Mouse (Mus musculus) heart, embryonic 12.5 days (tissue): ENCODE results near the gene Gm20390. TPM values are rescaled to one million over a fixed set of nuclear protein-coding genes. Genes with fewer than 3 reads are reported as not detected.
A peak's percentile ranks its signal among the peaks of the same experiment; 100 is the strongest.

ENCODE experiments used
- ATAC-seq: fragments of 200-750 bp; cut with Nextera tagmentation; 2 replicates; pipeline ENCODE4 v1.8.0; 2017; ENCODE audit warnings: moderate TSS enrichment, moderate library complexity; ENCODE audit not compliant: insufficient number of reproducible peaks, low FRiP score
- H3K27ac ChIP-seq: fragments of 300-500 bp; sonication (generic); 2 replicates; pipeline ENCODE4 v1.5.1; 2016; ENCODE audit warnings: mild to moderate bottlenecking, moderate library complexity; ENCODE audit not compliant: poor library complexity, severe bottlenecking
- H3K27me3 ChIP-seq: fragments of 300-500 bp; sonication (generic); replicated peaks from 2 replicates; pipeline ENCODE4 v1.6.1; 2016; ENCODE audit warnings: mild to moderate bottlenecking, moderate library complexity
- H3K36me3 ChIP-seq: fragments of 300-500 bp; sonication (generic); 2 replicates; pipeline ENCODE4 v1.6.1; 2016; ENCODE audit warnings: mild to moderate bottlenecking, moderate library complexity
- H3K4me1 ChIP-seq: fragments of 300-500 bp; sonication (generic); replicated peaks from 2 replicates; pipeline ENCODE4 v1.6.1; 2016; ENCODE audit warnings: mild to moderate bottlenecking
- H3K4me2 ChIP-seq: fragments of 300-500 bp; sonication (generic); 2 replicates; pipeline ENCODE4 v1.6.1; 2016; ENCODE audit warnings: mild to moderate bottlenecking, moderate library complexity
- H3K4me3 ChIP-seq: fragments of 300-500 bp; sonication (generic); 2 replicates; pipeline ENCODE4 v1.5.1; 2016; ENCODE audit warnings: mild to moderate bottlenecking
- H3K9ac ChIP-seq: fragments of 300-500 bp; sonication (generic); 2 replicates; pipeline ENCODE4 v1.6.1; 2016; ENCODE audit warnings: mild to moderate bottlenecking, moderate library complexity
- H3K9me3 ChIP-seq: fragments of 300-500 bp; sonication (generic); replicated peaks from 2 replicates; pipeline ENCODE4 v1.6.1; 2016; ENCODE audit warnings: mild to moderate bottlenecking, moderate library complexity
- WGBS: fragments of 180-500 bp; shearing (Covaris S2); methylation state at CpG from one replicate; pipeline ENCODE4 v1.1.7; 2016; 5-methylcytosine and 5-hydroxymethylcytosine counted together
- polyA plus RNA-seq: library from polyadenylated mRNA; unstranded; fragments of >200 nt; fragmentation: Nextera tagmentation; extraction: Ambion mirVana; gene quantifications from 2 replicates; pipeline ENCODE4 v1.2.1, GENCODE M21; 2016

Gene Gm20390
- polyA plus RNA-seq, result 272 and 292 TPM in 2 replicates

DNA sequence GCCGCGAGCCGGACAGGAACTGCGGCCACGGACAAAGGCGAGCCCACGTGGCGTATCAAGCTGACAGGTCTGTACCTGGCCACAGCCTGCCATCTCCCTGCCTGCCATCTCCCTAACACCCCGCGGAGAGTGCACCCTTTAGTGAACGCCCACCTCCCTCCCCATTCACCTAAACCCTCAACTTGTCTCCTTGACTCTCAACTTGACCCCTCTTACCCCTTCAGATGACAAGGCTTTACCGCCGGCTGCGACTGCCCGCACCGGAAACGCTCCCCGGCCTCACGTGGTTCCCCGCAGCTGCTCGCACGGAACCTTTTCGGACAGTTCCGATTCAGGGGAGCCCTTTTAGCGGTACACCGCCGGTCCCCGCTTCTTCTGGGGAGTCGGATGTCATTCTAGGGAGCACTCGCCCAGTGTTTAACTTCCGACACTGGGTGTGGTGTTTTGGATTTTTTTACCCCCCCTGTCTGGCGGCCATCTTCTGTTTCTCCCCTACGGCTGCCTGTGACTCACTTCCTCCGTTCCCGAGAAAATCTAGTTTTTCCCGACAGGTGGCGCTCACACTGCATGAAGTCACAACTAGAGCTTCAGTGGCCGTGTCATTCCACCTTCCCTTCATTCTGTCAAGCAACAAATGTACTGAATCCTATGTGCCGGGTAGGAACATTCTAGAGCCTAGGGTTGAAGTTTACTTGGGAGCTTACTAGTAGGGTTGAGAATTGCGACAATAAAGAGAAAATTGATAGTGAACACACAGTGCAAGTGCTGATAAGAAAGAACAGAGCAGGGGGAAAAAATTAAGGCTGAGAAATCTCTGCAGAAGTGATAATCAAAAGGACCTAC, at the start of gene Gm20390, which contains the start of gene Nme1:
Gene Gm20390 (minus strand): TSS at position 289 of the 843 bp plus-strand sequence.
Gene Nme1 (minus strand): TSS at position 517 of the 843 bp plus-strand sequence.
- Histone ChIP-seq H3K9ac (peak within 1 kb of the TSS; percentile 82), H3K27ac (peak within 1 kb of the TSS; percentile 61), H3K27me3 (no peaks in the 10 kb centered on the region), H3K4me2 (peak within 1 kb of the TSS; percentile 82), H3K4me1 (peaks cover 14% of the 10 kb centered on the region), H3K4me3 (peak within 1 kb of the TSS; percentile 73), H3K36me3 (peaks cover 30% of the 10 kb centered on the region), H3K9me3 (no peaks in the 10 kb centered on the region)
- ATAC-seq, result peak; percentile 94
- WGBS, result under 1% methylated on average over 40 of the region's 40 CpGs

DNA sequence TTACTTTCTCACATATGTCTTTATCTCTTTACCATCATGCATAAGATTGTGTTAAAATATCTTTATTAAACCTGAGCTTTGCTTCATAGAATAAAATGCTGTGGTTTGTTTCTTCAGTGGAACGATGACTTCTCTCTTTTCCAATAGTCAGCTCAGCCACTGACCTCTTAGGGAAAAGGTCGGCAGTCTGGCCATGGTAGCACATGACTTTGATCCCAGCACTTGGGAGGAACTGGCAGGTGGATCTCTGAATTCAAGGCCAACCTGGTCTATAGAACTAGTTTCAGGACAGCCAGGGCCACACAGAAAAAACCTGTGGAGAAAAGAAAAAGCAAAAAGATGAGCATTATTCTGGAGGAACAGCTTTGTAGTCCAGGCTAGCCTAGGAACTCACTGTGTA, 35.3 kb upstream of the Gm20390 start:
- Histone ChIP-seq H3K4me2 (no peak overlapping the region), H3K27me3 (no peaks in the 10 kb centered on the region), H3K27ac (no peak overlapping the region), H3K4me1 (peaks cover 6% of the 10 kb centered on the region; the same call in 1 of the 2 replicates), H3K36me3 (0 out of 2 replicates have a peak, but pooled peaks cover 3% of the 10 kb centered on the region), H3K4me3 (no peak overlapping the region), H3K9me3 (no peaks in the 10 kb centered on the region), H3K9ac (no peak overlapping the region)
- 87% methylated on average over 2 of the region's 2 CpGs for WGBS
- ATAC-seq, result no peak

GRCm38 (mm10) chr11:93999276-93999675, 31.2 kb upstream of the Gm20390 start:
- no peak for ATAC-seq
- Histone ChIP-seq H3K9ac (no peak overlapping the region), H3K4me1 (peaks cover 23% of the 10 kb centered on the region), H3K27me3 (no peaks in the 10 kb centered on the region), H3K36me3 (0 out of 2 replicates have a peak, but pooled peaks cover 3% of the 10 kb centered on the region), H3K4me2 (no peak overlapping the region), H3K9me3 (no peaks in the 10 kb centered on the region), H3K4me3 (no peak overlapping the region), H3K27ac (no peak overlapping the region)

DNA sequence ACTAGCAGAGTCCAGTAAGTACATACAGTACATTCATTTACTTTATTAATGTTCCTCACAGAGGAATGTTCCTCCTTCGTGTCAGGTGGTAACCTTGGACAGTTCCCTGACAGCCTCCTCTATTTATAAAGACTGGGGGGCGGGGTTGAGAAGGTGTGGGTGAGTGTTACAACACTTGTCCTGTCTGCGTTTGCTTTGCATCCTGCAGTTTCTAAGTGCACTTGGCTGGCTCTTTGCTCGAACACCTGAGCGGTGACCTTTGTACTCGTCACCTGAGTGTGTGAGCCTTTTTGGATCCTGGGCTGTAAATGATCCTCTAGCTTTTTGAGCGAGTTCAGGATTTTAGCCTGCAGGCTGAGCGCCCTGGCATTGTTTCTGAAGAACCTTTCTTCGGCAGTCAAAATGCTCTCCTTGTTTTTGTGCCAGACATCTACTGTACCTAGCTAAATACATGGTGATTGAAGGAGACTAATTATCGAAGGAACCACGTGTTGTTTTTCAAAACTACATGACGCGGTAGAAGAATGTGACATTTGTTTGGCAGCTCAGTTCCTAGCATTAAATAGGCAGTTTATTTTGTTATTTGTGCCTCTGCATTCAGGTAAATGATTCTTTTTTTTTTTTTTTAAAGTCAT, 29.2 kb upstream of the Gm20390 start:
- Histone ChIP-seq H3K27ac (no peak overlapping the region), H3K9ac (peak overlapping the region; percentile 54), H3K36me3 (no peaks in the 10 kb centered on the region), H3K4me1 (peaks cover 23% of the 10 kb centered on the region), H3K4me2 (peak overlapping the region; percentile 82), H3K4me3 (peak overlapping the region; percentile 94), H3K9me3 (no peaks in the 10 kb centered on the region), H3K27me3 (no peaks in the 10 kb centered on the region)
- 30% methylated on average over 13 of the region's 13 CpGs for WGBS
- ATAC-seq, result no peak

DNA sequence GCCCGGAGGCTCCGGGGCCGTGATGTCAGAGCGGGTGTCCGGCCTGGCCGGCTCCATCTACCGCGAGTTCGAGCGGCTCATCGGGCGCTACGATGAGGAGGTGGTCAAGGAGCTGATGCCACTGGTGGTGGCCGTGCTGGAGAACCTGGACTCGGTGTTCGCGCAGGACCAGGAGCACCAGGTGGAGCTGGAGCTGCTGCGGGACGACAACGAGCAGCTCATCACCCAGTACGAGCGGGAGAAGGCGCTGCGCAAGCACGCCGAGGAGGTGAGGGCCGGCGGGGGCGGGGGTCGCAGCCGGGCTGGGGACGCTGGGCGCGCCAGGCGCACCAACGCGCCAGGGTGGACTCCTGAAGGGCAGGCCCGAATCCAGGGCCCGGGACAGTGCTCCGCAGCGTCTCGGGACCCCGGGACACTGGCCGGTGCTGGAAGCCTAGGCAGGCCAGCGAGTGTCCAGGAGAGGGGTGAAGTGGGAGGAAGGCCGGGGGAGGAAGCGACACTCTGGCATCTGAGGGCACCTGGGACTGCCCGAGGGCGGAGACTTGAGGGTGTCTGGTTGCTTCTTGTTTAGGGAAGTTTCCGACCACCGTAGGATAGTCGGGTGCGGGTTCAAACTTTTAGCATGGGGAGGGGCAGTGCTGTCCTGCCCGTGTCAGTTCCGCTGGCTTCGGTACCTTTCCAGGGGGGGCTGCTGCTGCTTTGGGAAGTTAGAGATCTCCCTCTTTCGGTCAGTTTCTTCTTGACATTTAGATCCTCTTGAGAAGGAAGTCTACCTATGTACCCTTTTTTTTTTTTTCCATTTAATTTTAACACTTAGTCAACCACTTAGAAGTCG, 28.4 kb upstream of the Gm20390 start:
- no peaks in the 10 kb centered on the region for H3K27me3 ChIP-seq
- under 1% methylated on average over 58 of the region's 58 CpGs for WGBS
- peak; percentile 17 for ATAC-seq
- H3K4me3 ChIP-seq, result peak overlapping the region; percentile 94
- no peaks in the 10 kb centered on the region for H3K36me3 ChIP-seq
- H3K4me1 ChIP-seq, result peaks cover 23% of the 10 kb centered on the region
- peak overlapping the region; percentile 90 for H3K9ac ChIP-seq
- peak overlapping the region; percentile 99 for H3K27ac ChIP-seq
- peak overlapping the region; percentile 82 for H3K4me2 ChIP-seq
- H3K9me3 ChIP-seq, result no peaks in the 10 kb centered on the region

DNA sequence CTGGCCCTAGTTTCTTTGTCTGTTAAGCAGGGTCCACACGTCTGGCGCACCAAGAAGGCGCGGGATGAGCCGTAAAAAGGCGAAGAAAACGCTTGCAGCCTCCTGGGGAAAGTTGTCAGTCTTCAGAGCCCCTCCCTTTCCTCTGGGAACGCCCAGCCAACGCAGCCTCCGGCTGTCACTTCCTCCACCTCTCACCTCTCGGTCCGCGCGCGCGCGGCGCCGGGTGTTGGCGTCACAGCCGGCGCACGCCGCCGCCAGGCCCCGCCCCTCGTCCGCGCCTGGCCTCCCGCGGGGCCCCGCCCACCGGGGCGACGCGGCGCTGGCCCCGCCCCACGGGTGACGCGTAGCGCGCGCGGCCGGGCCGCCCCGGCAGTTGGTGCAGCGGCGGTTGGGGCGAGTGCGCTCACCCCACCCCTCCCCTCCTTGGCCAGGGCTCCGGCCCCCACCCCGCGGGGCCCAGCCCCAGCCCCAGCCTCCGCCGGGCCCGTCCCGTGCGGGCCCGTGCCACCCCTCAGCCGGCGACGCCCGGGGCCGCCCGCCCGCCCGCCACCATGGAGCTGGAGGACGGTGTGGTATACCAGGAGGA, 27.7 kb upstream of the Gm20390 start, which contains the start of gene Spag9:
Gene Spag9 (plus strand): TSS at position 372 of the 586 bp plus-strand sequence.
- no peaks in the 10 kb centered on the region for H3K36me3 ChIP-seq
- no peaks in the 10 kb centered on the region for H3K9me3 ChIP-seq
- WGBS, result under 1% methylated on average over 50 of the region's 70 CpGs
- ATAC-seq, result peak; percentile 93
- H3K9ac ChIP-seq, result peak within 1 kb of the TSS; percentile 90
- H3K4me2 ChIP-seq, result peak within 1 kb of the TSS; percentile 82
- peak within 1 kb of the TSS; percentile 94 for H3K4me3 ChIP-seq
- peak within 1 kb of the TSS; percentile 99 for H3K27ac ChIP-seq
- H3K27me3 ChIP-seq, result no peaks in the 10 kb centered on the region
- H3K4me1 ChIP-seq, result peaks cover 23% of the 10 kb centered on the region

DNA sequence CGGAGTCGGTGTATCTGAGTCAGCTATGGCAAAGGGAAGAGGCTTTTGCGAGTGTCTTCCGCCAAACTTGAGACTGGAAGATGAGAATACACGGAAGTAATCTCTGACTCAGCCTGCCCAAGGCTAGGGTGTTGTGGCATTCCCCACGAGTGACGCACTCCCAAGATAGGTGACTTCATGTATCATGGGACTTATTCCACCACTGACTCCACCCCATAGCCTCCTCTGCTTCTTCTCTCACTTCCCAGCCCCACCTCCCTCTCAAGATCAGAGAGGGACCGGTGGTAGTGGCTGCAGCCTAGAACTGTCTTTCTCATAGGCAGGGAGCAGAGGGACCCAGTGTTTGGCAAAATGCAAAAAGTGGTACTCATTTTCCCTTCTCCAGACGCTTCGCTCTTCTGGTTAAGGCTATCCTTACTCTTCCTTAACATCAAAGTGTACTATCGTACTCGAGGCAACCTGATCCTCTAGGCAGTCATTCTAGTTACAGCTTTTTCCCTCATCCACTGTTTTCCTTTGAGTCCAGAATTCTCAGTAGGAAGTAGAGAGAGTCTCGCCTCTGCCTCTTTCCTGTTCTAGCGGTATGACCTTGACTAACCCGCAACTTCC, 27.1 kb upstream of the Gm20390 start:
- peaks cover 23% of the 10 kb centered on the region for H3K4me1 ChIP-seq
- H3K4me2 ChIP-seq, result peak overlapping the region; percentile 82
- no peaks in the 10 kb centered on the region for H3K27me3 ChIP-seq
- H3K9me3 ChIP-seq, result no peaks in the 10 kb centered on the region
- ATAC-seq, result peak; percentile 82
- H3K4me3 ChIP-seq, result peak overlapping the region; percentile 94
- 3% methylated on average over 15 of the region's 15 CpGs for WGBS
- no peaks in the 10 kb centered on the region for H3K36me3 ChIP-seq
- peak overlapping the region; percentile 82 for H3K9ac ChIP-seq
- peak overlapping the region; percentile 99 for H3K27ac ChIP-seq

GRCm38 (mm10) chr11:93994531-93994930, 26.4 kb upstream of the Gm20390 start:
- Histone ChIP-seq H3K9me3 (no peaks in the 10 kb centered on the region), H3K36me3 (no peaks in the 10 kb centered on the region), H3K27me3 (no peaks in the 10 kb centered on the region), H3K27ac (peak overlapping the region; percentile 99), H3K4me2 (peak overlapping the region; percentile 82), H3K4me1 (peaks cover 25% of the 10 kb centered on the region), H3K9ac (peak overlapping the region; percentile 82), H3K4me3 (peak overlapping the region; percentile 94)
- ATAC-seq, result no peak
- 57% methylated on average over 5 of the region's 5 CpGs for WGBS

DNA sequence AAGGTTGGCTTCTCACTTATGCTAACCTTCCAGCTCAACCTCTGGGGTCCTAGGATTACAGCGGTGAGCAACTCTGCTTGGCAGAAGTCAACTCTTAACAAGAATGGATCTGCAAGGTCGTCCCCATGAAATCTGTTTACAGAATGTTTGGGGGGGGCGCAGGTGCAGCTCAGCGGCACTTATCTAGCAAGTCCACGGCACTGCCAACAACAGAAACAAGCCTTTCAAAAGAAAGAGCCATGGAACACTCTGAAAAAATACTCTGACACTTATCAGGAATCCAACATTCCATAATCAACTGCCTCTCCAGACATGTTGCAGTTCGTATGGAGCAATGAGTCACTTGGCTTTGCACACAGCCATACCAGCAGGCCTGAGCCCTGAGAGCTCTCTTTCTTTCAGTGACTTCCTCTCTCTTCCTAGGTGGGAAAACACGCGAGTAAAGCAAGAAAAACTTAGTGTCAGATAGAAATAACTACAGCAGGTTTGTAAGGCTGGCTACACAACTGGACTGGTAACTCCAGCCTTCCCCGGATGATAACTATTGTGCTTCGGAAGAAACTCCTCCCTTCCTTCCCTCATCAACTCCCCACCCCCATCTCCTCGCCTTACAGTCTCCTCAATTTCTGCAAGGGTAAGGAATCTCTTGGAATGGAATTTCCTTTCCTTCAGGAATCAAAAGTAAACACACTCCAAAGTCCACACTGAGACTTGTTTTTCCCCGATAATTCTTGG, 20.4 kb upstream of the Gm20390 start:
- Histone ChIP-seq H3K4me2 (peak overlapping the region; percentile 46), H3K9me3 (no peaks in the 10 kb centered on the region), H3K4me1 (peaks cover 23% of the 10 kb centered on the region), H3K27me3 (no peaks in the 10 kb centered on the region), H3K27ac (peak overlapping the region; percentile 95), H3K9ac (peak overlapping the region; percentile 17; the same call in 1 of the 2 replicates), H3K4me3 (no peak overlapping the region), H3K36me3 (no peaks in the 10 kb centered on the region)
- 42% methylated on average over 12 of the region's 12 CpGs for WGBS
- ATAC-seq, result peak; percentile 59
